Mouse (Mus musculus) layer of hippocampus, adult 9-11 months (tissue): Measurements from ENCODE around the gene Spag16.
A peak's percentile ranks its signal among the peaks of the same experiment; 100 is the strongest.
"Not testable (repeated sequence)": the region's sequence is repeated elsewhere in the genome, so short reads cannot be mapped to it uniquely, and the experiment has no call there.

Source experiments
- DNase-seq: peaks from one replicate; pipeline ENCODE4 v3.0.0; 2022

The Spag16 gene

GRCm38 (mm10) chr1:69826806-69827703 is at the start of gene Spag16:
Gene Spag16 (plus strand): TSS chr1:69826970.
- DNase-seq, result peak; percentile 4

- DNase-seq, result no peak
Observed at GRCm38 (mm10) chr1:69785129-69785528, 41.6 kb upstream of the Spag16 start.

- DNase-seq, result no peak
Observed at GRCm38 (mm10) chr1:69786716-69787115, 40.1 kb upstream of the Spag16 start.

- DNase-seq, result no peak
Observed at GRCm38 (mm10) chr1:69787379-69787778, 39.4 kb upstream of the Spag16 start.

- DNase-seq, result peak; percentile 42
Observed at GRCm38 (mm10) chr1:69790337-69791250, 36.2 kb upstream of the Spag16 start.

GRCm38 (mm10) chr1:69798948-69799565 is 27.7 kb upstream of the Spag16 start:
- DNase-seq, result no peak

GRCm38 (mm10) chr1:69810161-69810560 is 16.6 kb upstream of the Spag16 start:
- no peak for DNase-seq

GRCm38 (mm10) chr1:69825635-69826034 is 1.1 kb upstream of the Spag16 start:
- DNase-seq, result not testable (repeated sequence)

- DNase-seq, result no peak
Observed at GRCm38 (mm10) chr1:69828872-69829479, 2.2 kb downstream of the Spag16 start.

- no peak for DNase-seq
Observed at GRCm38 (mm10) chr1:69830586-69830985, 3.8 kb downstream of the Spag16 start.

- DNase-seq, result no peak
Observed at GRCm38 (mm10) chr1:69831002-69831401, 4.2 kb downstream of the Spag16 start.

- not testable (repeated sequence) for DNase-seq
Observed at GRCm38 (mm10) chr1:69833476-69833875, 6.7 kb downstream of the Spag16 start.

GRCm38 (mm10) chr1:69853436-69853835 is 26.7 kb downstream of the Spag16 start:
- DNase-seq, result no peak

GRCm38 (mm10) chr1:69867776-69868175 is 41.0 kb downstream of the Spag16 start:
- DNase-seq, result no peak

GRCm38 (mm10) chr1:69956606-69957005 is 129.8 kb downstream of the Spag16 start:
- no peak for DNase-seq

GRCm38 (mm10) chr1:69996874-69997273 is 170.1 kb downstream of the Spag16 start:
- no peak for DNase-seq

GRCm38 (mm10) chr1:70012991-70013390 is 186.2 kb downstream of the Spag16 start:
- DNase-seq, result peak; percentile 42

- DNase-seq, result no peak
Observed at GRCm38 (mm10) chr1:70037384-70037783, 210.6 kb downstream of the Spag16 start.

GRCm38 (mm10) chr1:70067404-70067803 is 240.6 kb downstream of the Spag16 start:
- DNase-seq, result peak; percentile 23

GRCm38 (mm10) chr1:70073440-70073839 is 246.7 kb downstream of the Spag16 start:
- no peak for DNase-seq

GRCm38 (mm10) chr1:70078806-70079205 is 252.0 kb downstream of the Spag16 start:
- no peak for DNase-seq

- DNase-seq, result no peak
Observed at GRCm38 (mm10) chr1:70082208-70082878, 255.6 kb downstream of the Spag16 start.
